Mouse (Mus musculus) bone marrow, adult 2 months (tissue): ENCODE data around the gene Wdr45b. TPM values are rescaled to one million over a fixed set of nuclear protein-coding genes. Genes with fewer than 3 reads are reported as not detected.

ENCODE experiments used
- H3K27ac ChIP-seq: fragments of 200-500 bp; 2 replicates; pipeline ENCODE4 v1.5.1; 2012; ENCODE audit warnings: low read depth, mild to moderate bottlenecking, control low read depth, inconsistent platforms, low read length; ENCODE audit not compliant: control insufficient read depth, poor library complexity, insufficient read depth
- H3K4me1 ChIP-seq: fragments of 200-500 bp; 2 replicates; pipeline ENCODE4 v1.6.1; 2011; ENCODE audit warnings: low read length; ENCODE audit not compliant: control insufficient read depth, insufficient read depth
- H3K4me3 ChIP-seq: fragments of 200-500 bp; replicated peaks from 2 replicates; pipeline ENCODE3; 2011; ENCODE audit warnings: mild to moderate bottlenecking, low read depth, low read length, control low read depth; ENCODE audit not compliant: control insufficient read depth
- CTCF ChIP-seq: fragments of 200-500 bp; IDR thresholded peaks from 2 replicates; pipeline ENCODE4 v1.5.1; 2011; ENCODE audit warnings: low read length, control low read depth; ENCODE audit not compliant: control insufficient read depth, insufficient read depth
- POLR2A ChIP-seq: fragments of 200-500 bp; IDR thresholded peaks from 2 replicates; pipeline ENCODE4 v1.6.1; 2011; ENCODE audit warnings: low read depth, mild to moderate bottlenecking, control low read depth, low read length, borderline replicate concordance; ENCODE audit not compliant: control insufficient read depth
- WGBS: fragments of 180-500 bp; shearing (Covaris S2); methylation state at CpG from one replicate; pipeline ENCODE4 v1.1.7; 2018; 5-methylcytosine and 5-hydroxymethylcytosine counted together
- polyA plus RNA-seq: library from polyadenylated mRNA; stranded (reverse); fragments of >200 nt; gene quantifications from 2 replicates; pipeline ENCODE4 v1.2.4, GENCODE M21; 2011; ENCODE audit warnings: low replicate concordance; ENCODE audit not compliant: missing spikeins, insufficient read depth, insufficient read length

Wdr45b gene
- polyA plus RNA-seq, 1 experiment = 24.0 TPM

- Histone ChIP-seq H3K27ac (no peak overlapping the region), H3K4me3 (no peak overlapping the region), H3K4me1 (no peaks in the 10 kb centered on the region)
- 90% methylated on average over 9 of the region's 9 CpGs for WGBS
- no peak for TF ChIP-seq CTCF
- TF ChIP-seq POLR2A = no peak
These were observed 54.0 kb downstream of the Wdr45b start for GRCm38 (mm10) chr11:121300265-121300664.

GRCm38 (mm10) chr11:121298493-121298892 is 55.8 kb downstream of the Wdr45b start:
- no peak for TF ChIP-seq CTCF
- TF ChIP-seq POLR2A = no peak

GRCm38 (mm10) chr11:121294771-121295170 is 59.5 kb downstream of the Wdr45b start:
- Histone ChIP-seq H3K4me1 (peaks cover 2% of the 10 kb centered on the region; the same call in 1 of the 2 replicates), H3K27ac (no peak overlapping the region), H3K4me3 (no peak overlapping the region)
- WGBS = 90% methylated on average over 5 of the region's 5 CpGs
- TF ChIP-seq POLR2A = no peak
- TF ChIP-seq CTCF = no peak

More at GRCm38 (mm10) chr11:121298493-121298892, 55.8 kb downstream of the Wdr45b start:
- Histone ChIP-seq H3K4me1 (no peaks in the 10 kb centered on the region), H3K4me3 (no peak overlapping the region), H3K27ac (no peak overlapping the region)
- 85% methylated on average over 8 of the region's 8 CpGs for WGBS

- Histone ChIP-seq H3K4me1 (peaks cover 2% of the 10 kb centered on the region; the same call in 1 of the 2 replicates), H3K4me3 (no peak overlapping the region), H3K27ac (no peak overlapping the region)
- WGBS = 89% methylated on average over 3 of the region's 3 CpGs
- no peak for TF ChIP-seq CTCF
- no peak for TF ChIP-seq POLR2A
These were observed 64.4 kb downstream of the Wdr45b start for GRCm38 (mm10) chr11:121289859-121290258.

- Histone ChIP-seq H3K4me3 (no peak overlapping the region), H3K4me1 (peaks cover 2% of the 10 kb centered on the region), H3K27ac (no peak overlapping the region)
- no peak for TF ChIP-seq CTCF
- TF ChIP-seq POLR2A = no peak
- 67% methylated on average over 6 of the region's 6 CpGs for WGBS
These were observed 71.3 kb downstream of the Wdr45b start for GRCm38 (mm10) chr11:121282911-121283310.

GRCm38 (mm10) chr11:121278011-121278410 is 76.2 kb downstream of the Wdr45b start:
- no peak for TF ChIP-seq POLR2A
- TF ChIP-seq CTCF = no peak
- no peak overlapping the region for H3K4me3 ChIP-seq
- no peak overlapping the region; the same call in 1 of the 2 replicates for H3K27ac ChIP-seq
- WGBS = 66% methylated on average over 3 of the region's 3 CpGs
- H3K4me1 ChIP-seq = peaks cover 2% of the 10 kb centered on the region

- Histone ChIP-seq H3K4me1 (peaks cover 2% of the 10 kb centered on the region), H3K4me3 (no peak overlapping the region), H3K27ac (peak overlapping the region; percentile 52)
- 67% methylated on average over 8 of the region's 8 CpGs for WGBS
- no peak for TF ChIP-seq POLR2A
These were observed 76.7 kb downstream of the Wdr45b start for GRCm38 (mm10) chr11:121277516-121277915.

Other genes starting within 250 kb of the Wdr45b start
- gene Tex19.2, start 235.8 kb downstream of the Wdr45b start, polyA plus RNA-seq = not detected in 2 replicates
- 6.6 TPM in 1 of 2 replicates, not detected in the other for gene Tex19.1, start 208.3 kb downstream of the Wdr45b start, polyA plus RNA-seq
- gene Uts2r, start 194.2 kb downstream of the Wdr45b start, polyA plus RNA-seq = not detected in 2 replicates
- gene Hexdc, start 150.0 kb downstream of the Wdr45b start, polyA plus RNA-seq = 5.0 and 11.8 TPM in 2 replicates
- gene Ogfod3, start 149.7 kb downstream of the Wdr45b start, polyA plus RNA-seq = 5.5 and 7.4 TPM in 2 replicates
- 27.8 and 54.0 TPM in 2 replicates for gene Cybc1, start 125.1 kb downstream of the Wdr45b start, polyA plus RNA-seq
- gene Narf, start 117.2 kb downstream of the Wdr45b start, polyA plus RNA-seq = 30.0 and 41.2 TPM in 2 replicates
- gene Foxk2, start 94.5 kb downstream of the Wdr45b start, polyA plus RNA-seq = 11.7 and 24.6 TPM in 2 replicates
- gene Rab40b, start 33.8 kb upstream of the Wdr45b start, polyA plus RNA-seq = not detected in 2 replicates
- gene Fn3krp, start 67.0 kb upstream of the Wdr45b start, polyA plus RNA-seq = 29.3 and 53.1 TPM in 2 replicates
- gene Fn3k, start 80.5 kb upstream of the Wdr45b start, polyA plus RNA-seq = 66.5 and 69.0 TPM in 2 replicates
- 25.2 and 28.4 TPM in 2 replicates for gene Tbcd, start 97.5 kb upstream of the Wdr45b start, polyA plus RNA-seq
- gene Zfp750, start 164.9 kb upstream of the Wdr45b start, polyA plus RNA-seq = not detected in 2 replicates